Mouse (Mus musculus) left cerebral cortex, adult 9 months (tissue): ENCODE measurements around the gene Mgmt.
A peak's percentile ranks its signal among the peaks of the same experiment; 100 is the strongest.

Experiments
- DNase-seq, 2 experiments: peaks; one replicate each; pipeline ENCODE4 v3.0.0; 2022; ENCODE audit warnings: low spot score in 2 of 2

Gene Mgmt

GRCm38 (mm10) chr7:136894106-136894986 is at the start of gene Mgmt:
TSS of gene Mgmt (plus strand) at chr7:136894614.
- peak; percentile 64 to 83 for DNase-seq

GRCm38 (mm10) chr7:136844835-136845234 is 49.6 kb upstream of the Mgmt start:
- no peak for DNase-seq

- DNase-seq, result no peak
Measured at GRCm38 (mm10) chr7:136845321-136845720, 49.1 kb upstream of the Mgmt start.

- DNase-seq, result no peak
Measured at GRCm38 (mm10) chr7:136846086-136846620, 48.3 kb upstream of the Mgmt start.

GRCm38 (mm10) chr7:136847601-136848000 is 46.8 kb upstream of the Mgmt start:
- no peak for DNase-seq

GRCm38 (mm10) chr7:136848761-136849160 is 45.7 kb upstream of the Mgmt start:
- DNase-seq, result no peak

- no peak for DNase-seq
Measured at GRCm38 (mm10) chr7:136849811-136850210, 44.6 kb upstream of the Mgmt start.

GRCm38 (mm10) chr7:136850339-136850738 is 44.1 kb upstream of the Mgmt start:
- no peak for DNase-seq

GRCm38 (mm10) chr7:136851946-136852345 is 42.5 kb upstream of the Mgmt start:
- no peak for DNase-seq

- no peak for DNase-seq
Measured at GRCm38 (mm10) chr7:136852721-136853120, 41.7 kb upstream of the Mgmt start.

- no peak for DNase-seq
Measured at GRCm38 (mm10) chr7:136864677-136865463, 29.5 kb upstream of the Mgmt start.

GRCm38 (mm10) chr7:136865876-136866275 is 28.5 kb upstream of the Mgmt start:
- no peak for DNase-seq

- DNase-seq, result no peak
Measured at GRCm38 (mm10) chr7:136866535-136866934, 27.9 kb upstream of the Mgmt start.

GRCm38 (mm10) chr7:136871535-136871934 is 22.9 kb upstream of the Mgmt start:
- no peak for DNase-seq

GRCm38 (mm10) chr7:136872059-136872458 is 22.4 kb upstream of the Mgmt start:
- DNase-seq, result peak; percentile 59 to 82

GRCm38 (mm10) chr7:136874396-136874795 is 20.0 kb upstream of the Mgmt start:
- no peak for DNase-seq

GRCm38 (mm10) chr7:136880386-136880785 is 14.0 kb upstream of the Mgmt start:
- DNase-seq, result peak in 1 of 2 experiments; percentile 27

- DNase-seq, result no peak
Measured at GRCm38 (mm10) chr7:136888161-136888560, 6.3 kb upstream of the Mgmt start.

- no peak for DNase-seq
Measured at GRCm38 (mm10) chr7:136895356-136895755, 942 bp downstream of the Mgmt start.

GRCm38 (mm10) chr7:136895851-136896250 is 1.4 kb downstream of the Mgmt start:
- no peak for DNase-seq

GRCm38 (mm10) chr7:136897481-136897880 is 3.1 kb downstream of the Mgmt start:
- DNase-seq, result no peak

- DNase-seq, result no peak
Measured at GRCm38 (mm10) chr7:136898005-136898404, 3.6 kb downstream of the Mgmt start.
